Mouse (Mus musculus) kidney, adult 9 months (tissue): Measurements from ENCODE around the gene Cntfr.

Experiments
- DNase-seq: peaks from one replicate; pipeline ENCODE4 v3.0.0; 2022

Cntfr gene

GRCm38 (mm10) chr4:41696930-41697841 is at the start of gene Cntfr:
Gene Cntfr (minus strand): TSS chr4:41697089.
- peak; percentile 82 for DNase-seq

DNA sequence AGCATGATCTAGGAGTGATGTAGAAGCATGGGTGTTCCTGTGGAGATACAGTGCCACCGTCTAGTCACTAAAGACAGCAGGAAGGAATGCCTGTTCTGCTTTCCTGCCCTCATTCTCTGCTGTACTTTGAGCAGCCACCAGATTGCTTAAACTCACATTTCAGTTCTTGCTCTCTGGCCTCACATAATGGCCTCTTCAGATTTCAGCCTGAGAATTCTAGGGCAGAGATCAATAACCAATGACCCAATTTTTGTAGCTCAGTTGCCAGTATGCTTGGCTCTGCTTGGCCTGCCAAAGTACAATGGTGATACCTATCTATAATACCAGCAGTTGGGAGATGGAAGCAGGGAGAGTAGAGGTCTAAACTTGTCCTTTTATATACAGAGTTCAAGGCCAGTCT is 48.1 kb upstream of the Cntfr start:
- DNase-seq = no peak

DNA sequence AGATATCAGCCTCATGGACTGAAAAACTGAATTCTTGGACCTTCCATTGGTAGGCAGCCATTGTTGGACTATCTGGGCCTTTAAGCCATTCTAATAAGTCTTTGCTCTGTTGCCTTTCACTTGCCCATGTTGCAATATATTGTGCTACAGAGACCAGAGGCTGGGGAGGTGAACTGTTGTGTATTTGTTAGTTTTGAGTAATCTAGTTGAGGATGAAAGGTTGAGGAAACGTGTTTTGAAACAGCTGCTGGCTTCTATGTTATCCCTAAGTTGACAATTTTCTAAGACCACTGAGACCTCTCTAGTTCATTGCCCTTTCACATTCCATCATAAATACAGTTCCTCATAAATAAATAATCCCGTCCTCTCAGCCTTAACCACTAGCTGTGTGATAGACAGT is 47.2 kb upstream of the Cntfr start:
- DNase-seq = no peak

DNA sequence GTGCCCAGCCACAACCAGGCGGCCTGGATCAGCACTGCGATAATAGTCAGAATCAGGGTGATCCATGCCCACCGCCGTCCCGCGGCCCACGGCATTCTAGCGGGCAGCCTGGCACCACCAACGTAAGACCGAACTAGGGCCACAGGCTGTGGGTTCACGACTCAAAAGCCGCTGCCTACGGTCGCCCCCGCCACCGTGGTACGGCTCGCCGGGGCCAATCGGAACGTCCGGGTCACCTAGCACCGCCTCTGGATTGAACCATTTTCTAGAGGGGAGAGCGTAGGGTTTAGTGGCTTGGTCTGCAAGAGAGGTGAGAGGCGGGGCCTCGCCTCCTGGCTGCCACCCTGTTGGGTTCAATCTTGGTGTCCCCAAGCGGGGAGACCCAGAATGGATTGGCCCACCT is 44.3 kb upstream of the Cntfr start:
- DNase-seq = peak; percentile 97

DNA sequence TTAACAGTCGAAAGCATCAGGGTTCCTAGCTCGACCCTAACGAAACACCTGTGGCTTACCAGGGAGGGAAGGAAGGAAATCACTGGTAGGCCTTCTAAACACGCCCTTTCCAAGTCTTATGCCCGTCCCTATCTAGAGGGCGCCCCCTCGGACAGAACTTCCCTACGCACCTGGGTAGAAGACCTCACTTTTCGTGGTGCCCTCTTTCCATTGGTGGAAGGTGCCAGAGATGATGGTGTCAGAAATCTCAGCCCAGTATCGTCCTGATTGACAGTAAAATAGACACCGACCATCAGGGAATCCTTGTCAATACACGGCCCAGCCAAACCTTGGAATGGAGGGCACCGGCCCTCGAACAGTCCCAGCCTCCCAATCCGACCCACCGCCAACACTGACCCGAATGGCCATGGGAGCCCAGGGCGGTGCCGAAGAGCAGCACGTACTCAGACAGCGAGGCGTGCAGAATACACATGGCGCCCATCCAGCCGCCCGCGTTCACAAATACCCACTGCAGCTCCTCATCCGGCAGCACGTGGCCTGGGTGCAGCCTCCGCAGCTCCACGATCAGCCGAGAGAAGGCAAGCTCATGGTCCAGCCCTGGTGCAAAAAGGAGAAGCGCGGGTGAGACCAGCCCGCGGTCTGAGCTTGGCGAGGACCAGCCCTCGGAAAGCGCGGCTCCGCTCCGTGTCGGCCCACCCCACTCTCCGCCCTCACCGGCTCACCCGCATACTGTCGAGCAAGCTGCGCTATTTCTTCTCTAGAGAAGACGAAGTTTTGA is 43.7 kb upstream of the Cntfr start:
- peak; percentile 34 for DNase-seq

DNA sequence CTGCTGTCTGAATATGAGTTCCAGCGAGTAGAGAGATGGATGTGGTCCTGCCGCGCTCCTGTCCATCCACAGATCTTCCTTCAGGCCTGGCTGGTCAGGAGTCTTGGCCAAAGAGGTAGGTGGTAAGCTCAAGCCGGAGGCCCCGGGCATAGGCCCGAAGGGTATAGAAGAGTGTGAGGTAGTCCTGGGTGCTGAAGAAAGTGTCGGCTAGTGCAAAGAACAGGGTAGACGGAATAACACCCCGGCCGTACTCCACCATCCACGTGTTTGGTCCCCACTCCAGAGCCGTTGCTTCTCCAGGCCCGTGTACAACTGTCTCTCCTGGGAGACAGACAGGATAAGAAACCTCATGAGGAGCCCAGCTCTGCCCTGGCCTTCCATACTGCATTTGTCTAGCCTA is 42.4 kb upstream of the Cntfr start:
- no peak for DNase-seq

GRCm38 (mm10) chr4:41738256-41738603 is 41.3 kb upstream of the Cntfr start:
- no peak for DNase-seq

- peak; percentile 83 for DNase-seq
These were observed 40.8 kb upstream of the Cntfr start for GRCm38 (mm10) chr4:41737602-41738255.

DNA sequence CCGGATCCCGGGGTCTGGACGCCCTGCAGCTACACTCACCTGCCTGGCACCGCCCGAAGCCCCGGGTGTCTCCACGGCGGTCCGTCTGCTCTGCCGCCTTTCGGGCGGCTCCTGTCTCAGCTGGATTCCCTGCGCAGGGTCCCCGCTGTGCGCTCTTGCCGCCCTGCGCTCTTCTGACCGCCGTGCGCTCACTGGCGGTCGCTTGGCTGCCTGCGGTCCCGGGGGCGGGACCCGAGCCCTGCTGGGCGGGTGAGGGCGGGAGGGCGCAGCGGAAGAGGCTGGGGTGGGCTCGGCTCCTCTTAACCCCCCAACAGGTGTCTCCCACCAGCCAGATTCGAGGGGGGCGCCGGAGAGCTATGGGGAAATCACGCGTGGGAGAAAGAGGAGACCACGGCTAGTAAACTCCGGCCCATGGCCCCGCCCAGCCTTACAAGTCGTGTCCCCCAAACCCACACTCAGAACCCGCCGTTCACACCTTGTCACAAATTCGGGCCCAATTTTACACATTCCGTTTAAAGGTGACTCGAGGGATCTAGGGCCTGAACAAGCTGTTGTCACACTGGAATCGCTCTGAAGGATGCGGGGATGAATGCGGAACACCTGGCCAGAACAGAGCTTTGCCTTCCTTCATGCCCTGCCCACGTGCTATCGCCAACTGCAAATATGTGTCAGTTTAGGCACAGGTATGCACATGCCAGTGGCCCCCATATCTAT is 34.3 kb upstream of the Cntfr start, which contains the start of gene Arid3c:
TSS of gene Arid3c (minus strand) at position 91 of the 714 bp plus-strand sequence.
- DNase-seq = no peak

GRCm38 (mm10) chr4:41726826-41727621 is 30.1 kb upstream of the Cntfr start:
- DNase-seq = no peak

GRCm38 (mm10) chr4:41722918-41723351 is 26.0 kb upstream of the Cntfr start, which contains the start of gene Dctn3:
Gene Dctn3 (minus strand): TSS chr4:41723170.
- DNase-seq = peak; percentile 97

GRCm38 (mm10) chr4:41716834-41717233 is 19.9 kb upstream of the Cntfr start:
- DNase-seq = no peak

GRCm38 (mm10) chr4:41715596-41715995 is 18.7 kb upstream of the Cntfr start:
- peak; percentile 69 for DNase-seq

- no peak for DNase-seq
These were observed 18.2 kb upstream of the Cntfr start for GRCm38 (mm10) chr4:41715082-41715481.

DNA sequence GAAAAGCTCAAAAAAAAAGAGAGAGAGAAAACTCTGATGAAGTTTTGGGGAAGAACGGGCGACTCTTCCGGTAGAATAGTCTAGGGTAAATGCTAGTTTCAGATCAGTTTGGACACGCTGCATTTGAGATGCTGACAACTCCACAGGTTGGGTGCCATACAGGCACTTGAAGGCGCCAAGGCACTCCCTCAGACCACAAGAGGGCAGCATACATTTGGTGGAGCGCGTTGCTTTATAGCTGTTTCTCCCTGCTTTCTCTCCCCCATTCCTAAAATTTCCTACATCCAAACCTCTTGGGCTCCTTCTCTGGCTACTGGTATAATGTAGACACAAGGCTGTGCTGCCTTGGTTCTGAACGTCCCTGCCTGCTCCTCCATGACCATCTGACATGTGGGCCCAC is 17.4 kb upstream of the Cntfr start:
- DNase-seq = peak; percentile 81

DNA sequence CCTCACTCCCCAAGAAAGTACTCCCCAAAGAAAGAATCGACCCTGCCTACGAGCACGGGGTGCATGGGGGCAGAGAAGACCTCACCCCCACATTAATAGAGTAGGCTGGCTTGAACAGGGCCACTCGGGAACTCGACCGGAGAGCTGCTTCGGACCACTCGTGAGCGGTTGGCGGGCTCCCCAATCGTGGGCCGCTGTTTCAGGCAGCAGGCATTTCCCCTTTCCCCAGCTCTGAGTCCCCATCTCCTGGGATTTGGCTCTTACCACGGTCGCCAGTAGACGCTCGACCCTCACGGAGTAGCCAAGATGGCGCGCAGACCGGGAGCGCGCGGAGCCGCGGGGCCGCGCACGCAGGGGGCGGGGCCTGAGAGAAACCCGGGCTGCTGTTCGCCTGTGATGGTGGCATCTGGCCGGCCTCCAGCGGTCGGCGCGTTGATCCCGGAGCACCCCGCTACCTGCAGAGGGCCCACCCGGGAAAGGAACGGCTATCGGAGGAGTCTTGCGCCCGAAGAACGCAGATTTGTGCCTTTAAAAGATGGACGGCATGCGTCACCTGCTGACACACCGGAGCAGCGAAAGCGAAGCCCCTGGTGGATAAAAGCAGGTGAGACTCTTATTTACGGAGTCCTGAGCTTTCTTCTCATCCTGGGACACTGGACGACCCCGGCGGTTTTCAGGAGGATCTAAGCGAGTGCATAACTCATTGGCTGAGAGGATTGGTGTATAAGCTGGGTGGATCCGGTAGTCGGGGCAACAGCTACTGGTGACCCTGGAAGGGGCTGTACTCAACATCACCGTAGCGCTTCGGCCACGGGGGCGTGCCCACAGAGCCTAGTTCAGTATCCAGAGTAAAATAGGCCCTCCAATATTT is 16.5 kb upstream of the Cntfr start, which contains the start of gene Rpp25l:
TSS of gene Rpp25l (minus strand) at position 338 of the 871 bp plus-strand sequence.
- peak; percentile 88 for DNase-seq

DNA sequence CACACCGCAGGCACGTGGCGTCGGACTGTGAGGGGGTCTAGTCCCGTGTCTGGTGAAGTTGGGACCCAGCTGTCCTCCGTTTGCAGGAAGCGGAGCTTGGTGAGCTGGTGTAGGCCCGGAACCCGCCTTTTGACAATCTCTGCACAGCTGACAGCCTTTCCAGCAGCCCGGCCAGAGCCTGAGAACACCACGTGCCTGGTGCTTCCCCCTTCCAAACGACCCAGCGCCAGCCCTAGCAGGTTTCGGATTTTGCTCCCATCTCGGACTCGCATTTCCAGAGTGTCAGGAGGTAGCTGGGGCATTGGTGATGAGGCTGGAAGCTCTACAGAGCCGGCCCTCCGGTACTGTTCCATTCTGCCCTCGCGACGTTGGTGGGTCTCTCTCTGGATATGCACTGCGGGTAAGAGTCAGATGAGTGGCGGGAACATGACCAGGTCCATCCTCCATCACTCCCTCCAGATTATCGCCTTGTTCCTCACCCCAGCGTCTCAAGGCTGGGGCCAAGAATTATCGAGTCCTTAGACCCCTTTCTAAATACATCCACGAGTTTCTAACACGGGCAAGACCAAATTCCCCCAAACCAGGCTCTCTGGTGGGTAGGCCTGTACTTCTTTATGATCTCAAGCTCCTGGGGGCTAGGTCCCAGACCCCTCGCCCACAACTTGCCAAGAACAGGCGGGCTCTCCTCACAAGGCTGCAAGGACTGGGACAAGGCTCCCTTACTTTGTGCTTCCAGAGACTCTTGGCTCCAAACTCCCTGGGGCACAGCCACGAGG is 15.7 kb upstream of the Cntfr start:
- peak; percentile 33 for DNase-seq

DNA sequence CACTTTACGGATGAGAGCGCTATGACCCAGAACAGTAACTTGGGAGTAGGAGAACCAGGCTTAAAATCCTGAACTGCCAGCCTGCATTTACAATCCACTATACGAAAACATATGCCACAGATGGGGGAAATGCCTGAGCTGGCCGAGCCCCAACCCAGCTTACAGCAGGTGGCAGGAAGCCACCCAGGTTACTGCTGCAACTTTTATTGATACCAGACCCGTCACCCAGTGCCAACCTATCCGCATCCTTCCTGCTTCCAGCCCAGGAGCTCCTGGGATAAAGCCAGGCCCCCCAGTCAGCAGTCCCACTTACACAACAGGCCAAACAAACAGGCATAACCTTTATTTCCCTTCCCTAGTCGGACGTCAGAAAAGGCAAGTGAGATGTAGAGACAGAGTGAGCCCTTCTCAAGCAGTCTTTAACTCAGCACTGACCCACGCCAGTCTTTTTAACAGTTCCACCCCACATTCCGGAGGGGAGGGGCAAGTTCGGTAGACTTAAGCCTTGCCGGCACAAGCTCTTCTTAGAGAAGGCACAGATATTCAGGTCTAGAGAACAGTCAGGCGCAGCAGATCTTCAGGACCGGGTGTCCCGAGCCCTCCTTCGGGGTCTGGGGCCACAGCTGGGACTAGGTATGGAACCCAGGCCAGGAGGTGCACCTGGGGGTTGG is 15.0 kb upstream of the Cntfr start:
- DNase-seq = no peak

DNA sequence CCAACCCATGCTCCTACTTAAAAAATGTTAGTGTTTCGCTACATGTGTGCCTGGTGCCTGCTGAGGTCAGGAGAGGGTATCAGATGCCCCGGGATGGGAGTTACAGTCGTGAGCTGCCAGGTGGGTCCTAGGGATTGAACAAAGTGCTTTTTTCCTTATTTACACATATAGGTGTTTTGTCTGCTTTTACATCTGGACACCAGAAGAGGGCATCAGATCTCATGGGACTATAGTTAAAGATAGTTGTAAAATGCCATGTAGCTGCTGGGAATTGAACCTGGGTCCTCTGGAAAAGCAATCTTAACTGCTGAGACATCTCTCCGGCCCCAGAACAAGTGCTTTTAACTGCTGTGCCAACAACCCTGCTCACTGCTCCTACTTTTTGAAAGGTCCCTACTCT is 13.3 kb upstream of the Cntfr start:
- no peak for DNase-seq
